Mouse (Mus musculus): ENCODE measurements at regions not wholly inside any gene's neighbourhood (a gene's known extent, or its start where the extent isn't known, plus 50 kb on each side); places are given as distances from the start of the nearest gene placed in this dataset.

GRCm38 (mm10) chr19:15201262-15201661 is 603.4 kb upstream of the Tle4 start:
- TF ChIP-seq EP300 (optimal IDR thresholded peaks at IDR 0.05) (no peak), CTCF (IDR thresholded peaks at IDR 0.05; ENCODE audit: low read depth) (no peak)

Measured in stomach, postnatal 0 days (tissue).